In genomic region chr2:101822785-101823184, GRCm38 (mm10) we compare ENCODE assay signal across 11 mouse cellular contexts.
A peak's percentile ranks its signal among the peaks of the same experiment; 100 is the strongest.
DNase-seq lines count a peak whose midpoint lies in the region; ATAC-seq lines count a peak whose summit lies in the region.
"Had no signal": no experiment of that assay in that cellular context is flagged by ENCODE, and none has a peak within 500 bp of the region (broad histone marks: within the 10 kb centered on the region; RNA-seq: fewer than 3 reads in every experiment).

No protein-coding gene starts in this region.

- no peak for ATAC-seq in kidney, embryonic 14.5 days (ENCODE audit: low FRiP score, low TSS enrichment)
- ATAC-seq in heart, embryonic 13.5 days (ENCODE audit: extremely low read depth, insufficient number of reproducible peaks, low FRiP score, low TSS enrichment) = no peak
- ATAC-seq in kidney, embryonic 16.5 days (ENCODE audit: low FRiP score, low TSS enrichment) = no peak
- ATAC-seq in monocyte, adult 5-6 weeks (replicated peaks; ENCODE audit: insufficient number of reproducible peaks, low FRiP score, low TSS enrichment, poor library complexity, severe bottlenecking) = no peak
- ATAC-seq in forebrain, embryonic 14.5 days = no peak

- WGBS in kidney, embryonic 14.5 days = 62% methylated on average over 13 of the region's 13 CpGs
- 54% methylated on average over 13 of the region's 13 CpGs for WGBS in heart, embryonic 13.5 days
- 55% methylated on average over 13 of the region's 13 CpGs for WGBS in kidney, embryonic 16.5 days
- WGBS in forebrain, embryonic 14.5 days = 84% methylated on average over 13 of the region's 13 CpGs

- H3K4me3 ChIP-seq in kidney, embryonic 14.5 days (ENCODE audit: low read length) = no peak overlapping the region
- H3K4me3 ChIP-seq in heart, embryonic 13.5 days = no peak overlapping the region
- no peak overlapping the region for H3K4me3 ChIP-seq in kidney, embryonic 16.5 days (ENCODE audit: low read length)
- no peak overlapping the region for H3K4me3 ChIP-seq in forebrain, embryonic 14.5 days (ENCODE audit: low read depth, low read length)

- H3K27me3 ChIP-seq in kidney, embryonic 14.5 days (ENCODE audit: control insufficient read depth, insufficient read depth, low read length) = no peaks in the 10 kb centered on the region
- no peaks in the 10 kb centered on the region for H3K27me3 ChIP-seq in heart, embryonic 13.5 days (replicated peaks)
- no peaks in the 10 kb centered on the region for H3K27me3 ChIP-seq in kidney, embryonic 16.5 days (ENCODE audit: insufficient read depth, low read length)
- no peaks in the 10 kb centered on the region for H3K27me3 ChIP-seq in forebrain, embryonic 14.5 days (replicated peaks; ENCODE audit: control insufficient read depth, insufficient read depth, low read length)

- H3K36me3 ChIP-seq in kidney, embryonic 14.5 days (ENCODE audit: control insufficient read depth, insufficient read depth, low read length) = no peaks in the 10 kb centered on the region
- no peaks in the 10 kb centered on the region for H3K36me3 ChIP-seq in heart, embryonic 13.5 days
- H3K36me3 ChIP-seq in kidney, embryonic 16.5 days (ENCODE audit: insufficient read depth, low read length) = no peaks in the 10 kb centered on the region
- no peaks in the 10 kb centered on the region for H3K36me3 ChIP-seq in forebrain, embryonic 14.5 days (ENCODE audit: control insufficient read depth, insufficient read depth, low read length)

- no peak overlapping the region for H3K9ac ChIP-seq in kidney, embryonic 14.5 days (ENCODE audit: low read depth, low read length)
- no peak overlapping the region for H3K9ac ChIP-seq in heart, embryonic 13.5 days
- no peak overlapping the region for H3K9ac ChIP-seq in kidney, embryonic 16.5 days (replicated peaks; ENCODE audit: low read length)
- no peak overlapping the region for H3K9ac ChIP-seq in forebrain, embryonic 14.5 days (ENCODE audit: low read length)

- H3K4me1 ChIP-seq in kidney, embryonic 14.5 days (ENCODE audit: control insufficient read depth, insufficient read depth, low read length) = peaks cover 32% of the 10 kb centered on the region; the same call in 1 of the 2 replicates
- H3K4me1 ChIP-seq in heart, embryonic 13.5 days = peaks cover 28% of the 10 kb centered on the region
- peaks cover 35% of the 10 kb centered on the region for H3K4me1 ChIP-seq in kidney, embryonic 16.5 days (ENCODE audit: insufficient read depth, low read length)
- no peaks in the 10 kb centered on the region for H3K4me1 ChIP-seq in forebrain, embryonic 14.5 days (ENCODE audit: control insufficient read depth, insufficient read depth, low read length)

- peak; percentile 55 for DNase-seq in kidney, adult 11 months
- DNase-seq in adrenal gland, adult 8-10 months = peak; percentile 30
- DNase-seq in forebrain, embryonic 14.5 days (ENCODE audit: low spot score) = no peak
- no peak for DNase-seq in MN1 (ENCODE audit: low spot score)
- DNase-seq: lung, postnatal 36 days; right cerebral cortex, postnatal 14 days; thymus, adult 2 months had no signal

- no peaks in the 10 kb centered on the region for H3K9me3 ChIP-seq in kidney, embryonic 14.5 days (ENCODE audit: control insufficient read depth, low read length)
- no peaks in the 10 kb centered on the region for H3K9me3 ChIP-seq in heart, embryonic 13.5 days
- H3K9me3 ChIP-seq in kidney, embryonic 16.5 days (ENCODE audit: low read length) = no peaks in the 10 kb centered on the region
- H3K9me3 ChIP-seq in forebrain, embryonic 14.5 days (replicated peaks; ENCODE audit: control insufficient read depth, low read length) = no peaks in the 10 kb centered on the region

- H3K4me2 ChIP-seq in kidney, embryonic 14.5 days (replicated peaks; ENCODE audit: low read depth, low read length) = no peak overlapping the region
- peak overlapping the region; percentile 4 for H3K4me2 ChIP-seq in heart, embryonic 13.5 days
- H3K4me2 ChIP-seq in kidney, embryonic 16.5 days (replicated peaks; ENCODE audit: low read depth, low read length) = no peak overlapping the region
- no peak overlapping the region for H3K4me2 ChIP-seq in forebrain, embryonic 14.5 days (ENCODE audit: low read length)

- no peak overlapping the region; the same call in 1 of the 2 replicates for H3K27ac ChIP-seq in kidney, embryonic 14.5 days (ENCODE audit: low read depth, low read length)
- H3K27ac ChIP-seq in heart, embryonic 13.5 days (replicated peaks) = 0 out of 2 replicates have a peak overlapping the region, but pooled peaks have one; percentile 34
- H3K27ac ChIP-seq in kidney, embryonic 16.5 days (ENCODE audit: low read length) = peak overlapping the region; percentile 55; the same call in 1 of the 2 replicates
- H3K27ac ChIP-seq in forebrain, embryonic 14.5 days (ENCODE audit: low read depth, low read length) = no peak overlapping the region

Comparison
In these comparisons a context has a peak if more than half of its experiments do, and no peak if none do; other contexts are left out.
1. H3K27ac ChIP-seq: peak in heart, embryonic 13.5 days (single experiment) and kidney, embryonic 16.5 days (single experiment); none in kidney, embryonic 14.5 days (single experiment) and forebrain, embryonic 14.5 days (single experiment).
2. DNase-seq: peak in kidney, adult 11 months (single experiment) and adrenal gland, adult 8-10 months (single experiment); none in forebrain, embryonic 14.5 days (single experiment) and MN1 (single experiment).